Mouse (Mus musculus): ENCODE measurements around the gene Tdrd6. TPM values are rescaled to one million over a fixed set of nuclear protein-coding genes. Genes with fewer than 3 reads are reported as not detected.

Gene Tdrd6
- total RNA-seq (2023; ENCODE audit: inconsistent age), result not detected in 4 replicates

DNA sequence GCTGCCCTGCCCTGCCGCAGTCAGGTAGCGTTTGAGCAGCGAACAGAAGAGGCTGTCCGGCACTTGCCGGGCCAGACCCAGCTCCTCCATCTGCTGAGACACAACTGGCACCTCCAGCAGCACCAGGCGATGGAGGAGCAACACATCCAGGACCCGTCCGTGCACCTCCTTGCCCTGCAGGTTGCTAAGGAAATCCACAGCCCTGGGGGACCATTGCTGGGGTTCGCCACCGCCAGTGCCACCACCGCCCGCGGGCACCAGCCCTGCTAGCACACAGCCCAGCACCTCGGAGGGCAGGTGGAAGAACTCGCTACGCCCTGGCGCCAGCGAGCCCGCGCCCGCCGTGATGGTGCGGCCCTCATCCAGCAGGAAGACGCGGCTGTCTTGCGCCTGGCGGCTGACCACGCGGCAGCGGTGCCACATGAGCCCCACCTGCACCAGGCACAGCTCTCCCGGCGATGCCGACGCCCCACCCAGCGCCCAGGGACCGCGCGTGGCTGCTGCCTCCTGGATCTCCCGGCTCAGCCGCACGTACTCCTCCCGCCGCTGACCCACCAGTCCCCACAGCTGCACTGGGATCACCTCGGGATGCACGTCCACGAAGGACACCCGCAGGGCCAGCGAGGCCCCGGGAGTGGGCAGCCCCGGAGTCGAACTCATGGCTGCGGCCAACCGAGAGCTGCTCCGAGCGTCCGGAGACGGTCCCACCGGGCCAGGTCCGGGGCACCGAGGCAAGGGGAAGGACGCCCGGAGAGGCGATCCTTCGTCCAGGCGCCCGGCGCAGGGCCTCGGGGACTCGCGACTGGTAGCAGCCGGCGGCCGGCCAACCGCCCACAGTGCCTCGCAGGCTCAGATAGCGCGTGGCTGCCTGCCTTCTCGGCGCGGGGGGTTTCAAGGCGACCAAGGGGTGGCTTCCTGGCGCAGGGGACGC is at the start of gene Tdrd6:
Gene Tdrd6 (minus strand): TSS at position 804 of the 931 bp plus-strand sequence.

DNA sequence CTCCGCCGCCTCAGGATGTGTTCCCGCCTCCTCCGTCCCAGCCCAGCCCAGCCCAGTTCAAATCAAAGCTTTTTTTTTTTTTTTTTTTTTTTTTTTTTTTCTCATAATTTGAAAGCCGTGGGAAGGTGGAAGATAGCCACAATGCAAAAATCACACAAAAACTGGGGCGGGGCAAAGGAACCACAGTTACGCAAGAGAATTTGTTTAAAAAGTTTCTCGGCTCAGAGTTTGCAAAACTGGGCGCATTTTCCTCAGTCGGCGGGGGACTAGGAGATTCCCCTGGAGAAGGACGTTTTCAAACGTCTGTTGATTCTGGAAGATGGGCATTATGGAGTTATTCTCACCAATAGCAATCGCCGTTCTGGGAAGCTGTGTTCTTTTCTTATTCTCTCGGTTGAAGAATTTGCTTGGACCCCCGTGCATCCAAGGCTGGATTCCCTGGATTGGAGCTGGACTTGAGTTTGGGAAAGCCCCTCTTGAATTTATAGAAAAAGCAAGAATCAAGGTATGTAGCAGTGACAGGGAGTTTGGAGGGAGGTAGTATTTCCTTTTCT is 37.3 kb upstream of the Tdrd6 start, which contains the start of gene Cyp39a1:
Gene Cyp39a1 (plus strand): TSS at position 136 of the 554 bp plus-strand sequence.

DNA sequence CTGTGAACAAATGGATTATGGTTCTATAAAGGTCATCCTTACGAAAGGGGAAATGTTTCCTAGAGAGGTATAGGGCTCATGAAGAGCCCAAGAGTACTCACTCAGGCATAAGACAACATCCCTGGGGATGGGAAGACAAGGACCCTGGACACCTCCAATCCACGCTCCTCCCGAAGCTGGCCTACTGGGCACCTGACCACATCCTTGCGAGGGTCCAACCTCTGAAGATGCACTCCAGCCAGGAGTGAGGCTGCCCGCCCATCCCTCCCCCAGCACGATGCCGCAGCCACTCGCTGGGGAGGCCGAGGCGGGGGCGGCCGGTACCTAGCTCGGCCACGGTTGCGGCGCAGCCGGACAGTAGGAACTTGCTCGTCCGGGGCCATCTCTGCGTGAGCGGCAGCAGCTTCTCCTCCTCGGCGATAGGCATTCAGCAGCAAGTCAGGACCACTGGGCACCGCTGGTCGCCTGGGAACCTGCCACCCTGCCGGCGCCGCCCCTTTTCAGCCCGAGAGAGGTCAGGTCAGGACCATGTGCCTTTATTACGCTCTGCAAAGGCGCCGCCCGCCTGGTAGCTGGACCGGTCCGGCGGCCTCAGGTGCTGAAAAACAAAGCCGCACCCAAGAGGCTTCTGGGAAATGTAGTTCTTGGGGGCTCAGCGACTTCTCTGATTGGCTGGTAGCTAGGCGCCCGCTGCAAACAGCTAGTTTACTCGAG is 36.6 kb upstream of the Tdrd6 start, which contains the start of gene Slc25a27:
Gene Slc25a27 (minus strand): TSS at position 639 of the 714 bp plus-strand sequence.

DNA sequence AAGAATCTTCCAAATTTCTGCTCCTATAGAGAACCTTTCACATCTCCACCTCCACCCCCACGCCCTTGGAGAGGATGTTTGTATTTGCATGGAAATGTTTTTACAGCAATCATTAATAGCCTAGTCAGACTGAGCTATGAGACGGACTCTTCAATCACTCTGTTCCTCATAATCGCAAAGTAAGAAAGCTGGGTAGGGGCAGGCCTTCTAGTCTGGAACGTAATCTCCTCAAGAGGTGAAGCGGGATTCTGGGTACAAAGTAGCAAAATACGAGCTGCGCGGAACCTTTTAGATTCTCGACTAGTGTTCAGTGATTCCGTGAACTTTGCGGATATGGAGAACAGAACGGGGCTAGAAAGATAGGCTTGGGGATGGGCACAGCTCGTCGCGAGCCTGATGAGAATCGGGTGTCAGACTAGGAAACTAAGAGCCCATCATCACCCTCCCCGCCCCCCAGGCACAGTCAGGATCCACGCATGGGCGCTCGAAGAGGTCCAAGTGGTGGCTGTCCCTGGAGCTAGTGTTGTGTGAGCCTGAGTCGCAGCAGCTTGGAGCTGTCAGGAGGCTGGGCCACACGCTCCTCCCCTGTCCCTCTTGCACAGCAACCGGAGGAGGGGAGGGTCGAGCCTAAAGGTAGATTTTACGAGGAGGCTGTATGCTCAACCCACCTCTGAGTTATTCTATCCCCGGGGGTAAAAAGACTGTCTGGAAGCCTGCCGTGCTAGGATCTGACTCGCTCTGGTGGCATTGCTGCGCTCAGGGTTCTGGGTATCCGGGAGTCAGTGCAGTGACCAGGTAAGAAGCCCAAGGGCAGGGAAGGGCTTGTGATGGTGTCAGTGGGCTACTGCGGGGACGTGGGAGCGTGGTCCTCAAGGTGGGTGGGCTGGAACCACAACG is 61.9 kb downstream of the Tdrd6 start, which contains the start of gene Pla2g7:
Gene Pla2g7 (plus strand): TSS at position 107 of the 897 bp plus-strand sequence.

Other genes starting within 250 kb of the Tdrd6 start
- not detected in 4 replicates for gene Mep1a, start 127.5 kb downstream of the Tdrd6 start, total RNA-seq (2023; ENCODE audit: inconsistent age)
- gene Ankrd66, start 86.7 kb downstream of the Tdrd6 start, total RNA-seq (2023; ENCODE audit: inconsistent age), result not detected in 4 replicates
- 6.8 to 10.7 TPM (median 9.7 TPM) in 4 replicates for gene Pla2g7, start 62.2 kb downstream of the Tdrd6 start, total RNA-seq (2023; ENCODE audit: inconsistent age)
- gene Slc25a27, start 36.9 kb upstream of the Tdrd6 start, total RNA-seq (2023; ENCODE audit: inconsistent age), result 2.6 to 6.1 TPM (median 3.6 TPM) in 4 replicates
- 11.9 to 17.1 TPM (median 14.1 TPM) in 4 replicates for gene Cyp39a1, start 37.1 kb upstream of the Tdrd6 start, total RNA-seq (2023; ENCODE audit: inconsistent age)
- not detected in 4 replicates for gene Rcan2, start 171.1 kb upstream of the Tdrd6 start, total RNA-seq (2023; ENCODE audit: inconsistent age)